Mouse (Mus musculus) stomach, embryonic 16.5 days (tissue): ENCODE results near the gene Tbc1d20. TPM values are rescaled to one million over a fixed set of nuclear protein-coding genes. Genes with fewer than 3 reads are reported as not detected.

Experiments
- ATAC-seq: fragments of 200-750 bp; cut with Nextera tagmentation; 2 replicates; pipeline ENCODE4 v1.8.0; 2017; ENCODE audit warnings: moderate number of reproducible peaks, moderate TSS enrichment; ENCODE audit not compliant: insufficient read depth, low FRiP score
- H3K27ac ChIP-seq: fragments of 300-500 bp; sonication (generic); 2 replicates; pipeline ENCODE4 v1.5.1; 2014; ENCODE audit warnings: low read length
- H3K27me3 ChIP-seq: fragments of 300-500 bp; sonication (generic); 2 replicates; pipeline ENCODE4 v1.6.1; 2014; ENCODE audit warnings: low read length, control low read depth, mixed read lengths; ENCODE audit not compliant: control insufficient read depth, insufficient read depth
- H3K36me3 ChIP-seq: fragments of 300-500 bp; sonication (generic); 2 replicates; pipeline ENCODE4 v1.6.1; 2014; ENCODE audit warnings: low read length; ENCODE audit not compliant: control insufficient read depth, insufficient read depth
- H3K4me1 ChIP-seq: fragments of 300-500 bp; sonication (generic); 2 replicates; pipeline ENCODE4 v1.6.1; 2014; ENCODE audit warnings: low read length, control low read depth, mixed read lengths; ENCODE audit not compliant: control insufficient read depth, insufficient read depth
- H3K4me2 ChIP-seq: fragments of 300-500 bp; sonication (generic); 2 replicates; pipeline ENCODE4 v1.6.1; 2014; ENCODE audit warnings: low read depth, low read length, mixed read lengths
- H3K4me3 ChIP-seq: fragments of 300-500 bp; sonication (generic); replicated peaks from 2 replicates; pipeline ENCODE4 v1.5.1; 2014; ENCODE audit warnings: mild to moderate bottlenecking, low read length
- H3K9ac ChIP-seq: fragments of 300-500 bp; sonication (generic); 2 replicates; pipeline ENCODE4 v1.6.1; 2014; ENCODE audit warnings: low read length
- H3K9me3 ChIP-seq: fragments of 300-500 bp; sonication (generic); replicated peaks from 2 replicates; pipeline ENCODE4 v1.6.1; 2016; ENCODE audit warnings: low read length, control low read depth; ENCODE audit not compliant: control insufficient read depth
- WGBS: fragments of 180-500 bp; shearing (Covaris S2); extraction: QIAGEN DNeasy Blood & Tissue Kit; methylation state at CpG from one replicate; pipeline ENCODE4 v1.1.7; 2014; 5-methylcytosine and 5-hydroxymethylcytosine counted together
- polyA plus RNA-seq: library from polyadenylated mRNA; unstranded; fragments of >200 nt; fragmentation: Nextera tagmentation; extraction: Ambion mirVana; gene quantifications from 2 replicates; pipeline ENCODE4 v1.2.1, GENCODE M21; 2015

Gene Tbc1d20
- polyA plus RNA-seq, 1 experiment from 2014 or later, result 38.9 TPM

DNA sequence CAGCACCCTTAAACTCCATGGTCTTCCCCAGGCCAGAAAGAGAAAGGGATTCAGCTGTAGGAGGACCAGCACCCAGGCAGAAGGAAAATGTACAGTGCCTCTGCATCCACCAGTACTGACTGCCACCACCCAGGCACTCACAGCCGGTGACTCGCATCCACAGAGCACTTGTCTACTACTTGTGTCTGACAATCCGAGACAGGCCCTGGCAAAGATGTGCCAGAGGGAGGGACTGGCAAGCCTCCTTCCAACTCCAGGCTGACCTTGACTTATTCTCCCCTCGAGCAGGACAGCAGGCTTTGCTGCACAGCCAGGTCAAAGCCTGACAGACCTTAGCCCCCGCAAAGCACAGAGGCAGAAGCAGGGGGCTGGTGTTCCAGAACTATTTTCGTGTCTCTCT is 23.4 kb downstream of the Tbc1d20 start:
- Histone ChIP-seq H3K9me3 (no peaks in the 10 kb centered on the region), H3K36me3 (peaks cover 11% of the 10 kb centered on the region), H3K27me3 (no peaks in the 10 kb centered on the region), H3K4me1 (no peaks in the 10 kb centered on the region), H3K4me2 (no peak overlapping the region), H3K27ac (no peak overlapping the region), H3K4me3 (no peak overlapping the region), H3K9ac (no peak overlapping the region)
- WGBS, result 85% methylated on average over 6 of the region's 6 CpGs
- no peak for ATAC-seq

DNA sequence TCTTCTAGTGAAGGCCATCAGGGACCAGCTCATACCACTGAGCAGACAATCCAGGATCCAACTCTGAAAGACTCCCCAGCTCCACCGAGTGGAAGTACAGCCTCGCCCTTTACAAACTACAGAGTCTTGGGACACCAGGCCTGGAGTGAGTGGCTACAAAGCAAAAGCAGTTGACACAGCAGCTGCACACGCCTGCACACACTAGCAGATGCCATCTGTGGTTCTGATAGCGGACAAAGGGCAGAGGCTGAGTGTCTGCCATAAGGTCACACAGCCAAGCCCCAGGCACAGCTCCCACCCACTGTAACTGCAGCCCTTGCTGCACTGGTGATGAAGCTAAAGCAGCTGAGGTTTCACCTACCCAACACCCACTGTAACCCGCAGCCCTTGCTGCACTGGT is 27.9 kb downstream of the Tbc1d20 start:
- Histone ChIP-seq H3K4me2 (no peak overlapping the region), H3K4me1 (no peaks in the 10 kb centered on the region), H3K36me3 (peaks cover 31% of the 10 kb centered on the region), H3K9me3 (no peaks in the 10 kb centered on the region), H3K9ac (no peak overlapping the region), H3K27ac (no peak overlapping the region), H3K4me3 (no peak overlapping the region), H3K27me3 (no peaks in the 10 kb centered on the region)
- no peak for ATAC-seq
- WGBS, result 77% methylated on average over 5 of the region's 5 CpGs

DNA sequence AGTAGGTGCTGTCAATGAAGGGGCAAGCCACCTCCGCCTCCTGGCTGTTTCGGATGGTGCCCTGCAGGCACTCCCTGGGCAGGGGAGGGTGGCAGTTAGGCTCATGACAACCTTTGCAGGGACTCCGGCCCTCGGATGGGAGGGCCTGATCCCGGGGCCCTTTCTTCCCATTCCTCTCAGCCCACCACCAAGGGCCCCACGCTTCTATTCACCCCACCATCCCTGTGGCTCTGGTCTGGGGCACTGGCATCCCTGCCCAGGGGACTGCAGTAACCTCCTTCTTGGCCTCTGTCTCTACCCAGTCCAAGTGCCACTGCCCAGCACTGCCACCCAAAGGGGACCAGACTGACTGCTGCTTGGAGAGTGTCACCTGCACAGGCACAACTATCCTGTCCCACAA is 28.6 kb downstream of the Tbc1d20 start:
- Histone ChIP-seq H3K27me3 (no peaks in the 10 kb centered on the region), H3K36me3 (peaks cover 31% of the 10 kb centered on the region), H3K4me3 (no peak overlapping the region), H3K9ac (no peak overlapping the region), H3K4me2 (no peak overlapping the region), H3K27ac (no peak overlapping the region), H3K9me3 (no peaks in the 10 kb centered on the region), H3K4me1 (no peaks in the 10 kb centered on the region)
- 94% methylated on average over 6 of the region's 6 CpGs for WGBS
- no peak for ATAC-seq

DNA sequence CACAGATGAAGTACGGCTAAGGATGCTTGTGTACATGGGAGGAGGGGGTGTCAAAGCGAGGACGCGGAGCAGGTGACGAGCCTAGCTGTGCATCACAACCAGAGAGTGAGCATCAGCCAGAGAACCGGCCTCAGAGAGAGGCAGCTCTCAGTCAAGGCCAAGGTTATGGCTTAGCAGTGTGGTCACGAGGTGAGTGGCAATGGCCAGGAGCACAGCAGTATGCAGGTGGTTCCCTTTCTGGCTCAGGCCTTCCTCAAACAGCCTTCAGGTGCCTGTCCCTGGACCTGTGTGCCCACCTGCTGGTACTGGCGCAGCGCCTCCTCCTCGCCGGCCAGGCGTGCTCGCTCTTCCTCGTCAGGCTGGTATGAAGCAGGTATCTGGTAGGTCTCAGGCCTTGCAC is 30.3 kb downstream of the Tbc1d20 start:
- no peak overlapping the region for H3K27ac ChIP-seq
- peaks cover 23% of the 10 kb centered on the region for H3K36me3 ChIP-seq
- no peak for ATAC-seq
- H3K9me3 ChIP-seq, result no peaks in the 10 kb centered on the region
- H3K4me2 ChIP-seq, result no peak overlapping the region
- H3K27me3 ChIP-seq, result no peaks in the 10 kb centered on the region
- no peak overlapping the region for H3K9ac ChIP-seq
- H3K4me1 ChIP-seq, result no peaks in the 10 kb centered on the region
- 93% methylated on average over 14 of the region's 14 CpGs for WGBS
- no peak overlapping the region for H3K4me3 ChIP-seq

DNA sequence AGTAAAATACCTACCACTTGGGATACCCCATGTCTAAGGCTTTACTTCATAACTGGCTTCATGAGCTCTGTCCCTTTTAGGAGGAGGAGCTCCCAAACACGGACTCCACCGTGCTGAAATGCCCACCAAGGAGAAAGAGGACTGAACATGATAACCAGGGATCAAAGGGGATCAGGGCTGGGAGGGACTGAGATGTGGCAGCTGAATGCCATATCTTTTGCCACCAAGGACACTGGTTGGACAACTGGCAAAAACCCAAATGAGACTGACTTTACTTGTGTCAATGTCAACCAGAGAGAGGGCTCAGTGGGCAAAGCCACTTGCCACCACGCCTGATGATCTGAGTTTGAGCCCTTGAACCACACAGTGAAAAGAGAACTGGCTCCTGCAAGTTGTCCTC is 31.2 kb downstream of the Tbc1d20 start:
- Histone ChIP-seq H3K27me3 (no peaks in the 10 kb centered on the region), H3K4me1 (no peaks in the 10 kb centered on the region), H3K27ac (no peak overlapping the region), H3K9ac (no peak overlapping the region), H3K36me3 (peaks cover 23% of the 10 kb centered on the region), H3K4me3 (no peak overlapping the region), H3K9me3 (no peaks in the 10 kb centered on the region), H3K4me2 (no peak overlapping the region)
- 74% methylated on average over 3 of the region's 3 CpGs for whole genome bisulfite sequencing
- no peak for ATAC-seq

DNA sequence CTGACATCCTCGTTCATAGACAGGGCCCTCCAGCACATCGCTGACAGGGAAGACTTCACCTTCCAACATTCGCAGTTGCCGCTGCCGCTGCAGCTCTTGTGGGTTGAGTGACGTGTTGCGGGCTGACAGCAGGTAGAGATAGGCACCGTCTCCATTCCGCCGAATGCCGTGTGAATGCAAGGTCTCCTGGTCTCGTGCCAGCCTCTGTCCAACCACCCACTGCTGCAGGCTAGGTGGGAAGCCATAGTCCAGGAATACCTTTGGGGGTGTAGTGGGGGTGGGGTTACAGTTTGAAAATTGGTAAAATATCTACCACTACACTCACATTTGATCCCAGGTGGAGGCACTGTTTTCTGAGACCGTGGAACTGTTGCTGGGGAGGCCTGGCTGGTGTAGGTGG is 32.5 kb downstream of the Tbc1d20 start:
- ATAC-seq, result no peak
- Histone ChIP-seq H3K36me3 (peaks cover 23% of the 10 kb centered on the region), H3K9ac (no peak overlapping the region), H3K4me3 (no peak overlapping the region), H3K9me3 (no peaks in the 10 kb centered on the region), H3K27me3 (no peaks in the 10 kb centered on the region), H3K4me1 (peaks cover 8% of the 10 kb centered on the region), H3K27ac (no peak overlapping the region), H3K4me2 (no peak overlapping the region)
- 91% methylated on average over 13 of the region's 13 CpGs for WGBS

DNA sequence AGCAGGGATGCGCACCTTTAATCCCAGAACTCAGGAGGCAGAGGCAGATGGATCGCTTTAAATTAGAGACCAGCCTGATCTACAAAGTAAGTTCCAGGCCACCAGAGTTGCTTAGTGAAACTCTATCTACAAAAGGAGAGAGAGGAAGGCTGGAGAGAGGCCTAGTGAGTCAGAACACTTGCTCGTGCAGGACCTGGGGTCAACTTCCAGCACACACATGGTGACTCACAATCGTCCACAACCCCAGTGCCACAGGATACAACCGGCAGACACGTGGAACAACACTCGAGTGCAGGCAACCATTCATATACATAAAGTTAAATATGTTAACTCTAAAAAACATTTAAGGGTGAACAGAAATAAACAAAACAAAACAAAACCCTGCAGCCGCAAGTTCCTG is 33.0 kb downstream of the Tbc1d20 start:
- Histone ChIP-seq H3K27me3 (no peaks in the 10 kb centered on the region), H3K27ac (no peak overlapping the region), H3K4me1 (peaks cover 11% of the 10 kb centered on the region), H3K4me2 (no peak overlapping the region), H3K9me3 (no peaks in the 10 kb centered on the region), H3K4me3 (no peak overlapping the region), H3K36me3 (peaks cover 23% of the 10 kb centered on the region), H3K9ac (no peak overlapping the region)
- no peak for ATAC-seq
- WGBS, result 85% methylated on average over 8 of the region's 8 CpGs

DNA sequence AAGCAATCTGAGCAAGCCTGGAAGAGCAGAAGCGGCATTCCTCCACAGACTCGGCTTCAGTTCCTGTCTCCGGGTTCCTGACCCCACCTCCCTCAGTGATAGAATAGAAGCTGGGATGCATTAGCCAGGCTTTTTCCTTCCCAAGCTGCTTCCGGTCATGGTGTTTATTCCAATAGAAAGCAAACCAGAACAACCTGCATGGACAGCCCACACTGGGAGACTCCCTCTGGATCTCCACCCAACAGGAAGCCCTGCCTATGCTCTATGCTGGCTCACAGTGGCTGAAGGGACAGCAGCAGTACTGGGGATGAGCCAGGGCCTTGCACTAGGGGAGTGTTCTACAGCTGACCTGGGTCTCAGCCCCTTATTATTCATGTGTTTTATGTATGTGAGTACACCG is 34.4 kb downstream of the Tbc1d20 start:
- whole genome bisulfite sequencing, result 71% methylated on average over 5 of the region's 5 CpGs
- Histone ChIP-seq H3K4me2 (no peak overlapping the region), H3K27ac (no peak overlapping the region), H3K27me3 (no peaks in the 10 kb centered on the region), H3K4me1 (peaks cover 14% of the 10 kb centered on the region), H3K9me3 (no peaks in the 10 kb centered on the region), H3K36me3 (peaks cover 18% of the 10 kb centered on the region), H3K9ac (no peak overlapping the region), H3K4me3 (no peak overlapping the region)
- ATAC-seq, result no peak

DNA sequence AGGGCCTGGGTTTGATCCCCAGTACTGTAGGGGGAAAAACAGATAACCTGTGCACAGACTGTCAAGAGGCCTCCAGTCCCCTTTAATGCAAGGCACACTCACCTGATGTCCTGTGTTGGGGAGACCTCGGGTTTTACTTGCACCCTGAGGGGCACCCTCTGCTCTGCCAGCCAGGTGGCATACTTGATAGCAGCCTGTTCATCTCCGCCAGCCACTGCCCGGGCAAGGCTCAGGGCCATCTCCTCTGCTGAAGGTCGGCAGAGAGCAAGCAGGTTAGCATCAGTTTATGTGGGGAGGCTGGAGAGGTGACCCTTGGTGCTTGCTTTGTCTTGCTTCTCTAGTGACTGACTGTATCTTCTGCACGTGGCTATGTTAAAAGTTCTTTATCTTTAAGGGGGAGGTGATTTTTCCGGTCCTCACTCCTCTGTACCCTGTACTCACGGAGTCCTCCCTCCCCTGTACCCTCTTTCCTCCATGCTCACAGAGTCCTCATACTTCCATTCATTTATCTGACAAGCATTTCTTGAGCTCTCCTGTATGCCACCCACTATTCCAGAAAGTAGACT is 37.3 kb downstream of the Tbc1d20 start:
- H3K4me3 ChIP-seq, result peak overlapping the region; percentile 73
- 0 out of 2 replicates have a peak, but pooled peaks cover 3% of the 10 kb centered on the region for H3K36me3 ChIP-seq
- no peak overlapping the region for H3K27ac ChIP-seq
- H3K27me3 ChIP-seq, result no peaks in the 10 kb centered on the region
- no peak for ATAC-seq
- 52% methylated on average over 7 of the region's 7 CpGs for WGBS
- peak overlapping the region; percentile 91 for H3K9ac ChIP-seq
- H3K4me2 ChIP-seq, result peak overlapping the region; percentile 63
- no peaks in the 10 kb centered on the region for H3K9me3 ChIP-seq
- peaks cover 14% of the 10 kb centered on the region for H3K4me1 ChIP-seq
